Mouse (Mus musculus): ENCODE measurements at regions not wholly inside any gene's neighbourhood (a gene's known extent, or its start where the extent isn't known, plus 50 kb on each side); places are given as distances from the start of the nearest gene placed in this dataset.
"Not testable (repeated sequence)": the region's sequence is repeated elsewhere in the genome, so short reads cannot be mapped to it uniquely, and the experiment has no call there.

DNA sequence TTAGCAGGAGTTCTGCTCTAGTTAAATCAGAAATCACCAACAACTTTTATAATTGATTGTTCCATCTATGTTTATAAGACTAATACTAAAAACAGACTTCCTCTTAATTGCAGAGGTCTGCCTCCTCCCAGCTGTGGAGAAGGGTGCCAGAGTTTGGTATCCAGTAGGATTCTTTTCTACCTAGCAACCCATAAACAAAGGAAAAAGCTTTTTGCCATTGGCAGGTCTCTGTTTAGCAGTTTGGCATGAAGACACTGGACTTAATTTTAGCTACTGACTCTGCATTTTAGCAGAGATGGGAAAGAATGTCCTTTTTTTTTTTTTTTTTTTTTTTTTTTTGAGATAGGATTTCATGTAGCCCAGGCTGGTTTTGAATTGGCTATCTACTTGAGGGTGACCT, 1628.4 kb downstream of the A830018L16Rik start:
- Histone ChIP-seq H3K9me3 (replicated peaks) (no peaks in the 10 kb centered on the region), H3K4me2 (replicated peaks) (no peak overlapping the region), H3K9ac (no peak overlapping the region), H3K27me3 (no peaks in the 10 kb centered on the region), H3K4me3 (replicated peaks) (no peak overlapping the region), H3K4me1 (no peaks in the 10 kb centered on the region), H3K36me3 (no peaks in the 10 kb centered on the region), H3K27ac (replicated peaks) (no peak overlapping the region)
- no peak for ATAC-seq (ENCODE audit: insufficient number of reproducible peaks, low FRiP score, low TSS enrichment, low read depth)

GRCm38 (mm10) chr1:13050140-13050775, 1636.4 kb downstream of the A830018L16Rik start:
- Histone ChIP-seq H3K36me3 (no peaks in the 10 kb centered on the region), H3K4me2 (replicated peaks) (peak overlapping the region; percentile 35), H3K9ac (no peak overlapping the region), H3K27ac (replicated peaks) (no peak overlapping the region), H3K27me3 (no peaks in the 10 kb centered on the region), H3K4me1 (no peaks in the 10 kb centered on the region), H3K9me3 (replicated peaks) (no peaks in the 10 kb centered on the region), H3K4me3 (replicated peaks) (peak overlapping the region; percentile 15; the same call in 1 of the 2 replicates)
- WGBS, result 16% methylated on average over 17 of the region's 17 CpGs
- ATAC-seq (ENCODE audit: insufficient number of reproducible peaks, low FRiP score, low TSS enrichment, low read depth), result no peak

- not testable (repeated sequence) for H3K36me3 ChIP-seq; H3K9ac ChIP-seq; H3K9me3 ChIP-seq (replicated peaks); H3K4me3 ChIP-seq (replicated peaks); H3K27ac ChIP-seq (replicated peaks); H3K4me1 ChIP-seq; H3K4me2 ChIP-seq (replicated peaks); ATAC-seq (ENCODE audit: insufficient number of reproducible peaks, low FRiP score, low TSS enrichment, low read depth); H3K27me3 ChIP-seq
- 77% methylated on average over 13 of the region's 13 CpGs for WGBS
Measured at GRCm38 (mm10) chr1:13051433-13052066, 1637.6 kb downstream of the A830018L16Rik start.

GRCm38 (mm10) chr1:13052067-13052460, 1638.2 kb downstream of the A830018L16Rik start:
- 8% methylated on average over 7 of the region's 7 CpGs for WGBS
- ATAC-seq (ENCODE audit: insufficient number of reproducible peaks, low FRiP score, low TSS enrichment, low read depth), result no peak
- Histone ChIP-seq H3K9me3 (replicated peaks) (no peaks in the 10 kb centered on the region), H3K4me2 (replicated peaks) (peak overlapping the region; percentile 37), H3K9ac (no peak overlapping the region), H3K36me3 (no peaks in the 10 kb centered on the region), H3K27me3 (no peaks in the 10 kb centered on the region), H3K27ac (replicated peaks) (no peak overlapping the region), H3K4me3 (replicated peaks) (peak overlapping the region; percentile 16; the same call in 1 of the 2 replicates), H3K4me1 (no peaks in the 10 kb centered on the region)

DNA sequence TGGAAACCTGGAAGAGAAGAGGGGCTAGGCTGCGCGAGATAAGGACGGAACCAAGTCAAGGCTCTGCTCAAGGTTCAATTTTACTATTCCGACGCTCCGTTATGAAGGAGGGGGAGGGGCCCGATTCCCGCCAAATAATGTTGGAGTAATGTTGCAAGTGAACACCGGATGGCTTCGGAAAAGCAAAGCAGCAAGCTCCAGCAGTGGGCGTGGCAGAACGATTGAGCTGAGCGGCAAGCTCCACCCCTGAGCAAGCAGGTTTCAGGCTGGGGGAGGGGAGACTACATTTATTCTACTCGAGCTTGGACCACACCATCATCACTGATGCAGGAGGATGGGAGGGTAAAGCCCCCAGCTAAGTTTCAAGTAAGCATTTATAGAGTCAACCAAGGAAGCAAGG, 1643.8 kb downstream of the A830018L16Rik start:
- no peaks in the 10 kb centered on the region for H3K9me3 ChIP-seq (replicated peaks)
- no peak overlapping the region for H3K4me2 ChIP-seq (replicated peaks)
- ATAC-seq (ENCODE audit: insufficient number of reproducible peaks, low FRiP score, low TSS enrichment, low read depth), result no peak
- no peaks in the 10 kb centered on the region for H3K4me1 ChIP-seq
- no peak overlapping the region for H3K27ac ChIP-seq (replicated peaks)
- no peak overlapping the region for H3K9ac ChIP-seq
- no peaks in the 10 kb centered on the region for H3K27me3 ChIP-seq
- no peaks in the 10 kb centered on the region for H3K36me3 ChIP-seq
- H3K4me3 ChIP-seq (replicated peaks), result no peak overlapping the region
- WGBS, result 28% methylated on average over 14 of the region's 14 CpGs

DNA sequence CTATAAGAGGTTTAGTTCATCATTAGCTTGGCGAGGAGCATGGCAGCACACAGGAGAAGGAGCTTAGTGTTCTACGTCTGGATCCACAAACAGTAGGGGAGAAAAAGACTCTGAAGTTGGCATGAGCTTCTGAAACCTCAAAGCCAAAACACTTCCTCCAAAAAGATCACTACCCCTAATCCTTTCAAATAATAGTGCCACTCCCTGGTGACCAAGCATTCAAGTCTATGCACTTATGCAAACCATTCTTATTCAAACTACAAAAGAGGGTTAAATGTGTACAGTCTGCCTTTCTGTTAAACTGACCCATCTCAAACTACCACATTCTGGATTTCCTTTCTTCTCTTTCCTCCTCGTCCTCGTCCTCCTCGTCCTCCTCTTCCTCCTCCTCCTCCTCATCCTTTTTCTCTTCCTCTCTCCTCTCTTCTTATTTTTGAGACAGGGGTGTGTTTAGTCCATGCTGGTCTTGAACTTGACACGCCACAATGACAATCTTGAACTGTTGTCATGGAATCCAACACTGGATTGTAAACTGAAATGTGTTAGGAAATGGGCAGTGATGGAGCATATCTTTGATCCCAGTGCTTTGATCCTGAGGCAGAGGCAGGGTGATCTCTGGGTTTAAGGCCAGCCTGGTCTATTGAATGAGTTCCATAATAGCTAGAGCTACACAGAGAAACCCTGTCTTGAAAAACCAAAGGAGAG, 1645.9 kb downstream of the A830018L16Rik start:
- no peaks in the 10 kb centered on the region for H3K27me3 ChIP-seq
- 76% methylated on average over 6 of the region's 6 CpGs for WGBS
- H3K4me3 ChIP-seq (replicated peaks), result no peak overlapping the region
- no peak overlapping the region for H3K27ac ChIP-seq (replicated peaks)
- no peaks in the 10 kb centered on the region for H3K4me1 ChIP-seq
- H3K9ac ChIP-seq, result no peak overlapping the region
- no peaks in the 10 kb centered on the region for H3K9me3 ChIP-seq (replicated peaks)
- no peak for ATAC-seq (ENCODE audit: insufficient number of reproducible peaks, low FRiP score, low TSS enrichment, low read depth)
- no peak overlapping the region for H3K4me2 ChIP-seq (replicated peaks)
- H3K36me3 ChIP-seq, result no peaks in the 10 kb centered on the region

All from embryonic facial prominence, embryonic 15.5 days (tissue).